Mouse (Mus musculus): ENCODE data around the gene Spindoc. TPM values are rescaled to one million over a fixed set of nuclear protein-coding genes. Genes with fewer than 3 reads are reported as not detected.
A peak's percentile ranks its signal among the peaks of the same experiment; 100 is the strongest.
"Not testable (repeated sequence)": the region's sequence is repeated elsewhere in the genome, so short reads cannot be mapped to it uniquely, and the experiment has no call there.

Gene Spindoc
- polyA plus RNA-seq, 1 experiment from 2014 or later: 18.2 TPM

GRCm38 (mm10) chr19:7374491-7374890, 8.3 kb downstream of the Spindoc start:
- Histone ChIP-seq H3K4me1 (ENCODE audit: control insufficient read depth, insufficient read depth, low read length) (no peaks in the 10 kb centered on the region), H3K36me3 (ENCODE audit: control insufficient read depth, insufficient read depth, low read length) (peaks cover 30% of the 10 kb centered on the region), H3K9me3 (ENCODE audit: control insufficient read depth, low read length) (no peaks in the 10 kb centered on the region), H3K27ac (ENCODE audit: low read length) (no peak overlapping the region), H3K9ac (ENCODE audit: low read depth, low read length) (no peak overlapping the region), H3K4me3 (ENCODE audit: low read length) (no peak overlapping the region), H3K27me3 (replicated peaks; ENCODE audit: control insufficient read depth, insufficient read depth, low read length) (no peaks in the 10 kb centered on the region), H3K4me2 (ENCODE audit: low read depth, low read length) (no peak overlapping the region)
- 97% methylated on average over 8 of the region's 8 CpGs for WGBS
- no peak for ATAC-seq

DNA sequence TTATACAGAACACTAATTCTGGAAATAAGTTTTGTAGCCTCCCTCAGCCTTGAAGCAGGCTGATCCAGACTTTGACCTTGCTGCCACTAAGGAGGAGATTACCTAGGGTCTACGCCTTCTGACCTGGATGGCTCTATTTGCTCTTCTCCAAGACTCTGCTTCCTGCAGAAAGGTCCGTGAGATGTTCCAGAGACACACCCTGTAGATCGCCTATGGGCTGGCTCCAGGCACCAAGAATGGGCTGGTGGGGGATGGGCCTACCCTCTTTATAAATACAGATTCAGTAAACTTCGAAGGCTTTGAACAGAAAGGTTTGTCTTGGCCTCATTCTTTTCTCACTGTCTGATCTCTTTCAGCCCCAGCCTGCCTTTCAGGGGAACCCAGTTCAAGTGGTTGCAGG, 13.3 kb downstream of the Spindoc start:
- not testable (repeated sequence) for H3K27me3 ChIP-seq (replicated peaks; ENCODE audit: control insufficient read depth, insufficient read depth, low read length); H3K4me1 ChIP-seq (ENCODE audit: control insufficient read depth, insufficient read depth, low read length); H3K4me2 ChIP-seq (ENCODE audit: low read depth, low read length); H3K9ac ChIP-seq (ENCODE audit: low read depth, low read length); H3K4me3 ChIP-seq (ENCODE audit: low read length); H3K9me3 ChIP-seq (ENCODE audit: control insufficient read depth, low read length); ATAC-seq; H3K27ac ChIP-seq (ENCODE audit: low read length)
- H3K36me3 ChIP-seq (ENCODE audit: control insufficient read depth, insufficient read depth, low read length): peaks cover 29% of the 10 kb centered on the region
- 44% methylated on average over 4 of the region's 4 CpGs for WGBS

DNA sequence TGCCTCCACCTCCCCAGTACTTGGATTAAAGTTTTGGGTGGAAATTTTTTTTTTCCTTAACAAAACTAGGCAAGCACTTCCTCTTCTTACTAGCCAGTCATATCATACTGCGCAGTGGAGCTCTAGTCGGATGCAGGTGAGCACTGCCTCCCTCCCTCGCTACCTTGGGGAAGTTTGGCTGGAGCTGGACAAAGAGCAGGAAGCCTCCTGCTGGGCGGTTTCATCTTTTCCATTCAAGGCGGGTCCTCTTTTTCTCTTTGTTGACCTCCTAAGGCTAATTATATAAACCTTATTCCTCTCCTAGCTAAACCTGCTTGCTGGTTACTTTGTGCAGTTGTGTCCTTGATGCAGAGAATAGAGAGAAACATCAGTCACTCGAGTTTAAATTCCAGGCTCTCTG, 29.2 kb downstream of the Spindoc start:
- Histone ChIP-seq H3K27me3 (replicated peaks; ENCODE audit: control insufficient read depth, insufficient read depth, low read length) (no peaks in the 10 kb centered on the region), H3K27ac (ENCODE audit: low read length) (no peak overlapping the region), H3K36me3 (ENCODE audit: control insufficient read depth, insufficient read depth, low read length) (no peaks in the 10 kb centered on the region), H3K4me2 (ENCODE audit: low read depth, low read length) (no peak overlapping the region), H3K9ac (ENCODE audit: low read depth, low read length) (no peak overlapping the region), H3K9me3 (ENCODE audit: control insufficient read depth, low read length) (no peaks in the 10 kb centered on the region), H3K4me3 (ENCODE audit: low read length) (no peak overlapping the region), H3K4me1 (ENCODE audit: control insufficient read depth, insufficient read depth, low read length) (no peaks in the 10 kb centered on the region)
- WGBS: 56% methylated on average over 6 of the region's 6 CpGs
- no peak for ATAC-seq

GRCm38 (mm10) chr19:7352809-7353495, 29.8 kb downstream of the Spindoc start:
- 81% methylated on average over 11 of the region's 11 CpGs for WGBS
- H3K4me3 ChIP-seq (ENCODE audit: low read length): no peak overlapping the region
- H3K9me3 ChIP-seq (ENCODE audit: control insufficient read depth, low read length): no peaks in the 10 kb centered on the region
- H3K27ac ChIP-seq (ENCODE audit: low read length): no peak overlapping the region
- no peak for ATAC-seq
- no peak overlapping the region for H3K9ac ChIP-seq (ENCODE audit: low read depth, low read length)
- H3K4me2 ChIP-seq (ENCODE audit: low read depth, low read length): no peak overlapping the region
- H3K4me1 ChIP-seq (ENCODE audit: control insufficient read depth, insufficient read depth, low read length): no peaks in the 10 kb centered on the region
- no peaks in the 10 kb centered on the region for H3K36me3 ChIP-seq (ENCODE audit: control insufficient read depth, insufficient read depth, low read length)
- H3K27me3 ChIP-seq (replicated peaks; ENCODE audit: control insufficient read depth, insufficient read depth, low read length): no peaks in the 10 kb centered on the region

DNA sequence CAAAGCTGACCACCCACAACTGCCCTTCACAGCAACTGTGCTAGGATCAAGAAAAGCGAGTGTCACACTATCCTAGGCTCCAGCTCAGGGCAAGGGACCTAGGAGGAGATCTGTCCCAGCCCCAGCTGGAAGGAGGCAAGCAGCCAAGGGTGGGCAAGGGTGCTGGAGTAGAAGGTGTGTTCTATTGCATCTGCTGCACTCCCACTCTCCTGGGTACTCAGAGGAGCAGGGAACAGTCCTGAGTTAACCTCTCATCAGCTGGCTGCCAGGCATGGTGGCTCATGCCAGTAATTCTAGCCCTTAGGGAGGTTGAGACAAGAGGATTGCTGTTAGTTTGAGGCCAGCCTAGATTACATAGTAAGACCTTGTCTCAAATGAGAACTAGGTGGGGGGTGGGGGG, 32.8 kb downstream of the Spindoc start:
- Histone ChIP-seq H3K4me2 (ENCODE audit: low read depth, low read length) (no peak overlapping the region), H3K27ac (ENCODE audit: low read length) (no peak overlapping the region), H3K4me3 (ENCODE audit: low read length) (no peak overlapping the region), H3K4me1 (ENCODE audit: control insufficient read depth, insufficient read depth, low read length) (no peaks in the 10 kb centered on the region), H3K9me3 (ENCODE audit: control insufficient read depth, low read length) (no peaks in the 10 kb centered on the region), H3K27me3 (replicated peaks; ENCODE audit: control insufficient read depth, insufficient read depth, low read length) (no peaks in the 10 kb centered on the region), H3K36me3 (ENCODE audit: control insufficient read depth, insufficient read depth, low read length) (no peaks in the 10 kb centered on the region), H3K9ac (ENCODE audit: low read depth, low read length) (no peak overlapping the region)
- no peak for ATAC-seq
- 56% methylated on average over 1 of the region's 1 CpGs for WGBS

- Histone ChIP-seq H3K4me1 (ENCODE audit: control insufficient read depth, insufficient read depth, low read length) (peaks cover 4% of the 10 kb centered on the region; the same call in 1 of the 2 replicates), H3K4me3 (ENCODE audit: low read length) (no peak overlapping the region), H3K27me3 (replicated peaks; ENCODE audit: control insufficient read depth, insufficient read depth, low read length) (no peaks in the 10 kb centered on the region), H3K36me3 (ENCODE audit: control insufficient read depth, insufficient read depth, low read length) (no peaks in the 10 kb centered on the region), H3K9me3 (ENCODE audit: control insufficient read depth, low read length) (no peaks in the 10 kb centered on the region), H3K27ac (ENCODE audit: low read length) (no peak overlapping the region), H3K9ac (ENCODE audit: low read depth, low read length) (no peak overlapping the region; the same call in 1 of the 2 replicates), H3K4me2 (ENCODE audit: low read depth, low read length) (no peak overlapping the region)
- 24% methylated on average over 4 of the region's 4 CpGs for WGBS
- no peak for ATAC-seq
Observed at GRCm38 (mm10) chr19:7345235-7345755, 37.5 kb downstream of the Spindoc start.

DNA sequence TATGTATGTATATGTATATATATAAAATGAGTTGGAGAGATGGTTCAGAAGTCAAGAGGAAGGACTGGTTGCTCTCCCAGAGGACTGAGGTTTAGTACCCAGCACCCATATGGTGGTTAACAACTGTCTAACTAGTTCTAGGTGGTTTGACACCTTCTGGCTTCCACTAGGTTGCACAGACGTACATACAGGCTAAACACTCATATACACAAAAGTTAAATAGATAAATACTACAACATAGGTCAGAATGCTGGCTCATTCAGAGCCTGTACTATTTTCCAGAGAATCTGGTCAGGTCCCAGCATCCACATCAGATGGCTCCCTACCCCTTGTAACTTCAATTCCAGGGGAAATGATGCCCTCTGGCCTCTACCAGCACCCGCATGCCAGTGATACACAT, 40.1 kb downstream of the Spindoc start:
- WGBS: 70% methylated on average over 2 of the region's 2 CpGs
- H3K4me3 ChIP-seq (ENCODE audit: low read length): no peak overlapping the region
- H3K27me3 ChIP-seq (replicated peaks; ENCODE audit: control insufficient read depth, insufficient read depth, low read length): no peaks in the 10 kb centered on the region
- no peaks in the 10 kb centered on the region for H3K36me3 ChIP-seq (ENCODE audit: control insufficient read depth, insufficient read depth, low read length)
- H3K4me1 ChIP-seq (ENCODE audit: control insufficient read depth, insufficient read depth, low read length): peaks cover 30% of the 10 kb centered on the region
- H3K9me3 ChIP-seq (ENCODE audit: control insufficient read depth, low read length): no peaks in the 10 kb centered on the region
- no peak overlapping the region for H3K27ac ChIP-seq (ENCODE audit: low read length)
- no peak for ATAC-seq
- no peak overlapping the region for H3K4me2 ChIP-seq (ENCODE audit: low read depth, low read length)
- H3K9ac ChIP-seq (ENCODE audit: low read depth, low read length): no peak overlapping the region

- Histone ChIP-seq H3K9me3 (ENCODE audit: control insufficient read depth, low read length) (no peaks in the 10 kb centered on the region), H3K27ac (ENCODE audit: low read length) (peak within 1 kb of the TSS; percentile 86), H3K27me3 (replicated peaks; ENCODE audit: control insufficient read depth, insufficient read depth, low read length) (no peaks in the 10 kb centered on the region), H3K9ac (ENCODE audit: low read depth, low read length) (peak within 1 kb of the TSS; percentile 87), H3K4me2 (ENCODE audit: low read depth, low read length) (peak within 1 kb of the TSS; percentile 93), H3K36me3 (ENCODE audit: control insufficient read depth, insufficient read depth, low read length) (no peaks in the 10 kb centered on the region), H3K4me3 (ENCODE audit: low read length) (peak within 1 kb of the TSS; percentile 74), H3K4me1 (ENCODE audit: control insufficient read depth, insufficient read depth, low read length) (peaks cover 35% of the 10 kb centered on the region)
- peak; percentile 93 for ATAC-seq
- 1% methylated on average over 63 of the region's 63 CpGs for WGBS
Observed at GRCm38 (mm10) chr19:7341512-7342397, 41.0 kb downstream of the Spindoc start, which contains the start of gene Mark2. TSS of gene Mark2 (minus strand) at chr19:7341860.

DNA sequence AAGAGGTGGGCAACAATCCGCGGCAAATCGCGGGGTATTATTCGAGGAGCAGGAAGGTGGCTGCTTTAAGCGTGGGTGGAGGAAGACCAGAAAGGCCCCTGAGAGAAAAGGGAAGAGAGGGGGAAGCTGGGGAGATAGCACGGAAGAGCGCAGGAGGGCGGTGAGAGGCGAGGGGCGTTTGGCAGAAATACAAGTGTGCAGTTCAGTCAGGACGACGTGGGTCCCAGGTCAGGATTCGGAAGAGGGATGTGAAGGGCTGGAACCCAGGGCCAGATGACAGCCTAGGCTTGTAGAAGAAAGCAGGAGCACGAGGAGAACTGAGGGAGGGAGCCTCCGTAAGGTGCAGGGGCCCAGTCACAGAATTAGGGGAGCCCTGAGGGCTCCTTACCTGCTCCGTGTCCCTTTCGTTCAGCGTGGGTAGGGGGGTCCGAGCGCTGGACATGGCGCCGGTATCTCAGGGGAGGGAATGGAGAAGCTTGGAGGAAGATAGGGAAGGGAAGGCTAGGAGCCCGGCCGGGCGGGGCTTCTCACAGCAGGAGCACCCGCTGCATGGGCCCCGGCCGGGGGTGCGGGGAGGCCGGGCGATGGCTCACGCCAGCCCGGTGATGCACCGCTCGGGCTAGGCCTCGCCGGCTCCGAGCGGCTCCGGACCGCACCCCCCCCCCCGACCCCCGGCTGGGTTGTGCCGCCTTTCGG, 41.9 kb downstream of the Spindoc start:
- ATAC-seq: peak; percentile 74
- Histone ChIP-seq H3K9me3 (ENCODE audit: control insufficient read depth, low read length) (no peaks in the 10 kb centered on the region), H3K9ac (ENCODE audit: low read depth, low read length) (peak overlapping the region; percentile 87), H3K27ac (ENCODE audit: low read length) (peak overlapping the region; percentile 86), H3K36me3 (ENCODE audit: control insufficient read depth, insufficient read depth, low read length) (no peaks in the 10 kb centered on the region), H3K4me2 (ENCODE audit: low read depth, low read length) (peak overlapping the region; percentile 93), H3K4me1 (ENCODE audit: control insufficient read depth, insufficient read depth, low read length) (peaks cover 39% of the 10 kb centered on the region), H3K4me3 (ENCODE audit: low read length) (peak overlapping the region; percentile 74), H3K27me3 (replicated peaks; ENCODE audit: control insufficient read depth, insufficient read depth, low read length) (no peaks in the 10 kb centered on the region)
- WGBS: 2% methylated on average over 30 of the region's 46 CpGs
